Mouse (Mus musculus): ENCODE data around the gene Khk.

- TF ChIP-seq GATA1 (IDR thresholded peaks at IDR 0.05; ENCODE audit: borderline replicate concordance, low read length) (no peak), FLI1 (IDR thresholded peaks at IDR 0.05; ENCODE audit: low read length) (no peak)
Observed at GRCm38 (mm10) chr5:30952551-30952950, 31.3 kb downstream of the Khk start.

Data from megakaryocyte, embryonic 14.5 days (primary cell).